In genomic region chr4:32288036-32288860, GRCm38 (mm10) we compare ENCODE assay signal across 8 mouse cellular contexts. TPM values are rescaled to one million over a fixed set of nuclear protein-coding genes. Genes with fewer than 3 reads are reported as not detected.
DNase-seq lines count a peak whose midpoint lies in the region; ATAC-seq lines count a peak whose summit lies in the region.

No protein-coding gene starts in this region.

- peak; percentile 33 for DNase-seq in embryo, embryonic 10.5 days (ENCODE audit: low spot score)
- no peak for DNase-seq in embryo, embryonic 11 days
- DNase-seq in T-cell, adult 2 months (ENCODE audit: low spot score), result peak; percentile 48
- DNase-seq in gastrocnemius, adult 8-10 months (ENCODE audit: low spot score in 2 of 2), result peak; percentile 28 to 60
- peak; percentile 72 for DNase-seq in lung, postnatal 10 days
- DNase-seq in right cerebral cortex, postnatal 36 days (ENCODE audit: low spot score in 2 of 2), result no peak
- no peak for DNase-seq in right cerebral cortex, adult 18-20 months

- ATAC-seq in inflammation-experienced regulatory T-cells, adult 6 months, result peak; percentile 61

RNA-seq across cellular contexts. Expression of gene Bach2, which starts 49.6 kb away (rescaled TPM):
- 1 to 10 TPM in 3 of 4 experiments, under 1 TPM in 1; 0.96 to 3.2 (median 2.4) TPM for total RNA-seq in gastrocnemius, adult 8-10 months (2022)
- 10 to 100 TPM in 2 of 3 experiments, 1 to 10 TPM in 1; 1.9 to 18.4 (median 14.6) TPM for polyA plus RNA-seq in inflammation-experienced regulatory T-cells, adult 6 months (2017; shearing (Covaris generic))

Comparison
In these comparisons a context has a peak if more than half of its experiments do, and no peak if none do; other contexts are left out.
1. DNase-seq: peak in embryo, embryonic 10.5 days (single experiment), T-cell, adult 2 months (single experiment), gastrocnemius, adult 8-10 months (2 of 2) and lung, postnatal 10 days (single experiment); none in embryo, embryonic 11 days (single experiment), right cerebral cortex, postnatal 36 days (0 of 2) and right cerebral cortex, adult 18-20 months (single experiment).